Mouse (Mus musculus): ENCODE measurements around the gene Sdf4.

Gene Sdf4

GRCm38 (mm10) chr4:156004109-156004508, 11.4 kb downstream of the Sdf4 start:
- in situ Hi-C loops (cut with MseI, MboI) = no loop called here

DNA sequence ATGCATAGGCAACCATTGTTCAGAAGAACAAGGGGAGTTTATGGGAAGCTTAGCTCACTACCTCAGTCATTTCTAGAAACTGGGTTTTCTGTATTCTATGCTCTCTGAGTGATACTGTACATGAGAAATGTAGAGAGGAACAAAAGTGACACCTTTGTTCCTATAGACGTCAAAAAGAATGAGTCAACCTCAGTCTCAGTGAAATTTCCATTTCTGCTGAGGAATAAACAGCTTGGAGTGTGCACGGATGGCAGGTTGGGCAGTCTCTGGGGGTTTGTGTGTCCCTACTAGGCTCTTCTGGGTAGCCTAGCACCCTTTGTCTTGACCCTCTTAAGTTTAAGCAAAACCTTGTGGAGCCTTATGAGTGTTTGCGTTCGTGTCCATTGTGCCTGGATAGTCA, 15.7 kb downstream of the Sdf4 start:
- in situ Hi-C loops (cut with MseI, MboI) = no loop called here

DNA sequence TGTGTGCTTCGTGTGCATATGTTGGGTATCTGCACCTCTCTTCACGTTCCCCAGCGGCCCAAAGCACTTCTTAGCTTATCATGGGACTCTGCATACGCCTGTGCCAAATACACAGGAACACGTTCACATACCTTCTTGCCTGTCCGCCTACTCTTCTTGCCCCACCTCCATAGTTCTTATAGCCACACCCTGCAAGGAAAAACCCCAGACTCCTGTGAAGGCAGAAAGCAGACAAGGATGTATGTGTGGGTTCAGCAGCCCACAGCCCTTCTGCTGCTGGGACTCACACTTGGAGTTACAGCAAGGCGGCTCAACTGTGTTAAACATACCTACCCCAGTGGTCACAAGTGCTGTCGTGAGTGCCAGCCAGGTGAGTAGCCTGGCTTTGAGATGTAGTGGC, 21.0 kb downstream of the Sdf4 start, which contains the start of gene Tnfrsf4:
TSS of gene Tnfrsf4 (plus strand) at position 207 of the 400 bp plus-strand sequence.
- in situ Hi-C loops (cut with MseI, MboI) = no loop called here

GRCm38 (mm10) chr4:156014436-156014835, 21.8 kb downstream of the Sdf4 start:
- in situ Hi-C loops (cut with MseI, MboI) = no loop called here

DNA sequence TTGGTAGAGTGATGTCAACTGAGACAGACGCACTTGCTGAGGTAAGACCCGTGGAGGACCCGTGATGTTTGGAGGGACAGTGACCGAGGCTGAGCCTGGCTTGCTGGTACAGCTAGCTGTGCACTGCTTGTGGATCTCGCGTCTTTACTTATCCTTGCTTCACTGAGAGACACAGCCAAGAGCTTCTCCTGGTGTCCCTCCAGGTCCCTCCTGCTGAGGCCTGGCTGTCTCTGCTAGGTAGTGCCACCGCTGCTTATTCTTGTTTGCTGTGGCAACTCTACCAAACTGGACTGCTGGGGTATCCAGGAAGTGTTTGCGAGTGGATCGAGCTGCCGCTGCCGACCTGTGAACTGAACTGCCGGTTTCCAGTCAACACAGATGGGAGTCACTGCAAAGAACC, 27.1 kb downstream of the Sdf4 start:
- in situ Hi-C loops (cut with MseI, MboI) = no loop called here

GRCm38 (mm10) chr4:156021381-156021780, 28.7 kb downstream of the Sdf4 start:
- in situ Hi-C loops (cut with MseI, MboI) = no loop called here

GRCm38 (mm10) chr4:156021942-156022419, 29.3 kb downstream of the Sdf4 start:
- in situ Hi-C loops (cut with MseI, MboI) = no loop called here

- in situ Hi-C loops (cut with MseI, MboI) = no loop called here
These were observed 30.8 kb downstream of the Sdf4 start for GRCm38 (mm10) chr4:156023520-156023919.

DNA sequence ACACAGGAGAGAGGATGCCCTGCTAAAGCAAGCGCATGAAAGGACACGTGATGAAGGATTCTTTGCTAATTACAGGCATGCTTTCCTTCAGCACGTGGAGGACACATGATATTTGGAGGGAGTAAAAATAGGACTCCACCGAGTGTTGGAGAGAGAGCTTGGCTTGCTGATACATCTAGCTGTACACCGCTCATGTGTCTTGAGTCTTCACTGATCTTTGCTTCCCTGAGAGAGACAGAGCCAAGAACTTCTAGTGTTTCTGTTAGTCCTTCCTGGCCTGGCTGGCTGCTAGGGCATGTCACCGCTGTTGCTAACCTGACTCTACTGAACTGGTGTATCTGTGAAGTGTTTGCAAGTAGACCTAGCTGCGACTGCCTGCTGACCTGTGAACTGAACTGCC, 31.5 kb downstream of the Sdf4 start:
- in situ Hi-C loops (cut with MseI, MboI) = no loop called here

DNA sequence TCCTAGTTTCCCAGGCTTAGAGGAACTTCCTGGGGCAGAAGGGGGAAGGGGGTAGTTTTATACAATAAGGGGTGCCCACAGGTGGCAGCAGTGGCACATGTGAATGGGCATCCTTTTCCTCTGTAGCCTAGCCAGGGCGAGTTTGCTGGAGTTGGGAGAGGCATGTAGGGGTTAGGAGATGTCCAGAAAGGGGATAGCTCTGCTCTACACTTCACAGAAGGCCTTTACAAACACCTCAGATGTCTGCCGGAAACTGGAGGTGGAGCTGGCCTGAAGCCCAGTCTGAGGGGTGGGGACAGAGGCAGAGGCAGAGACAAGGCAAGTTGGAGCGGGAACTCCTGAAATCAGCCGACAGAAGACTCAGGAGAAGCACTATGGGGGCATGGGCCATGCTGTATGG, 33.3 kb downstream of the Sdf4 start, which contains the start of gene Tnfrsf18:
TSS of gene Tnfrsf18 (plus strand) at position 152 of the 400 bp plus-strand sequence.
- in situ Hi-C loops (cut with MseI, MboI) = no loop called here

- in situ Hi-C loops (cut with MseI, MboI) = no loop called here
These were observed 35.9 kb downstream of the Sdf4 start for GRCm38 (mm10) chr4:156028580-156028979.

DNA sequence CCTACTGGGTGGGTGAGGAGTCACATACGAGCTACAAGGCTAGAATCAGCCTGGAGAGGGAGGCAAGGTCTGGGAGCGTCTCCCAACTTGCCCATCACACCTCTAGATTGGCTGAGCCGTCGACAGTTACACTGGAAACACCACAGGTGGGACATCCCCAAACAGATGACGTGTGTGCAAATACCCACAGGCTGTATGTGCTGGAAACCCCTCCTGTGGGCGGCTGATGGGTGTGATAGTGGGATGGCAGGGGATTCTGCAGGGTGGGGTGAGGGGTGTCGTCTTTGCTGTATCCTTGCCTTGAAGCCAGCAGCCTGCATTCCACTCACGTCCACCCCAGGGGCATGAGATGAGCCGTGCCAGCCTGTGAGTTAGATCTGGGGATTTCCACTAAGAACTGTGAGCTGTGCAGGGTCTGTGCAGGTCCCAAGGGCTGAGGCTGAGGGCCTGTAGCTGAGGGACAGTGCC, 38.0 kb downstream of the Sdf4 start:
- in situ Hi-C loops (cut with MseI, MboI) = no loop called here

DNA sequence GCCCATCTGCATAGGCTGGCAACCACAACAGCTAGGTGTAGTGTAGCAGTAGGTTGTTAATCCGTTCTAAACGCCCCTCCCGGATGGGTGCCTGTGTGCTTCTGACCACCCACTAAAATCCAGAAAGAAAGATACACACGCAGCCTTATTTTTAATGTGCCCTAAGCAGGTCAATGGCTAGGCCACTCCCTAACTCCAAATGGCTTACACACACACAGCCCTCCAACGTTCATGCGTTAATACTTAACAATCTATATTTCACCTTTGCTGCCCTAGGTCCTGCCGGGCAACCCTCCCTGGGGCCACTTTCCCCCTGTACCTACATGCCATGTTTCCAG, 38.6 kb downstream of the Sdf4 start:
- in situ Hi-C loops (cut with MseI, MboI) = no loop called here

GRCm38 (mm10) chr4:156031593-156032391, 39.1 kb downstream of the Sdf4 start:
- in situ Hi-C loops (cut with MseI, MboI) = no loop called here

DNA sequence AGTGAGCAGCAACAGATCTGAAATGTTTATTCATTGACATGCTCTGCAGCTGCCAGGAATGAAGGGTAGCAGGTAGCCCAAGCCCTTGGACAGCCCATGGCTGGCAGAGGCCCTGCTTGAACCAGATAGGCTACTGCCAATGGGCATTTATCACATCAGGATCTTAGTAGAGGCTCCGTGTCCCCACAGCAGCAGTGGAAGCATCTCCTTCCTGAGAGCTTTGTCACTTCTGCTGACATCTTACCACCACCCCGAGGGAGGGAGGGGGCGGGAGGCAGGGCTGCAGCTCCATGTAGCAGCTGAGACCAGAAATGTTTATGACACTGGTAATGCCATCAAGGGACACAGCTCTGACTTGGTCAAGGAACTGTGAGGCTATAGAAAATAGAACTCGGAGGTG, 40.2 kb downstream of the Sdf4 start:
- in situ Hi-C loops (cut with MseI, MboI) = no loop called here

- in situ Hi-C loops (cut with MseI, MboI) = no loop called here
These were observed 40.9 kb downstream of the Sdf4 start for GRCm38 (mm10) chr4:156033476-156034119.

DNA sequence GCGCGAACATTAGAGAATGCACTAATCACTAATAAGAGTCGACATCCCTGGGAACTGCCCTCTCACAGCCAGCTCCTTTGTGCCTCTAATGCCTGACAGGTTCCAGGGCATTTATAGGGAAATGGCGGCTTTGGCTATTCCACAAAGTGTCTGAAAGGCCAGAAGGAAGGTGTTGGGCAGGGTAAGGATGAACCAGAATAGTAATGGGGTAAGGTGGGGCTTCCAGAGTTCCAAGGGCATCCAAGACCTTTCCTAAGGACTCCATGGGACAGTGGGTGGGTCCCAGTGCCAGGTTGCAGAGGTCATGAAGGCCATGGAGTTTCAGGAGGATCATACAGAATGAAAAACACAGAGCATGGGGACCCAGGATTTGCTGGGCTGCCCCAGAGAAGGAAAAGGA, 41.6 kb downstream of the Sdf4 start:
- in situ Hi-C loops (cut with MseI, MboI) = no loop called here

DNA sequence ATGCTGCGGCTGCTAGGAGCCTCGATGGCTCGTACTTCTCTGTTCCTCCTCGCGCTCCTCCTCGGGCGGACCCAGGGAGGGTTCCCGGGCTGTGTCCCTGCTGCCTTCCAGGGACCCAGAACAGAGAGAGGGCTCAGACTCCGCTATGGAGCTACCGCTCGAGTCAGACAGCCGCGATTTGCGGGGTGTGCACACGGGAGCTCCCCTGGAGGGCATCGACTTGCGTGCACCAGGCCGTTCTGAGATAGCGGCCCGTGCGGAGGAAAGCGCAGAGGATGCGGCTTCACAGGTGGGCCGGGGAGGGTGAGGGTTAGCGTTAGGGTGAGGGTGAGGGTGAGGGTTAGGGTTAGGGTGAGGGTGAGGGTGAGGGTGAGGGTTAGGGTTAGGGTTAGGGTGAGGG, 42.2 kb downstream of the Sdf4 start:
- in situ Hi-C loops (cut with MseI, MboI) = no loop called here

DNA sequence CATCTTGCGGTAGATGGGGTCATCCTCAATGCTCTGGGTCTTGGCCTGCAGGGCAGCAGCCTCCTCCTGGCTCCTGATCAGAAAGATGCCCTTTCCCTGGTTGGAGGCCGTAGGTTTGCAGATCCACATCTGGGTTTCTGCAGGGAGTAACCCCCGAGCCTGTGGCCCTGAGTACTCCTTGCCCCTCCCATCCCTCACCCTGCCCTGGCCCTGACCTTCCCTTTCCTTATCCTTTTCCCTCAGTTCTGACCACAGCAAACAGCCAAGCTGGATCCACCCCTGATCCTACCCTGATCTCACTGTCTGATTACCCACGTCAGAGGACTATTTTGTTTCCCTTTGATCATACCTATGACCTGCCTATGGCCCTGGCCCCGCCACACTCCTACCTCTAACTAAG, 52.1 kb downstream of the Sdf4 start:
- in situ Hi-C loops (cut with MseI, MboI) = no loop called here

GRCm38 (mm10) chr4:156049779-156050178, 57.1 kb downstream of the Sdf4 start:
- in situ Hi-C loops (cut with MseI, MboI) = no loop called here

- in situ Hi-C loops (cut with MseI, MboI) = no loop called here
These were observed 57.8 kb downstream of the Sdf4 start for GRCm38 (mm10) chr4:156050391-156050980.

- in situ Hi-C loops (cut with MseI, MboI) = no loop called here
These were observed 60.4 kb downstream of the Sdf4 start for GRCm38 (mm10) chr4:156053113-156053512.

GRCm38 (mm10) chr4:156054130-156054529, 61.5 kb downstream of the Sdf4 start:
- in situ Hi-C loops (cut with MseI, MboI) = no loop called here
